ENCODE assay signal across 8 mouse cellular contexts in genomic region chr7:100160006-100160405, GRCm38 (mm10). TPM values are rescaled to one million over a fixed set of nuclear protein-coding genes. Genes with fewer than 3 reads are reported as not detected.
DNase-seq lines count a peak whose midpoint lies in the region; ATAC-seq lines count a peak whose summit lies in the region.

No protein-coding gene starts in this region.

- H3K36me3 ChIP-seq in kidney, embryonic 16.5 days (ENCODE audit: insufficient read depth, low read length) = 0 out of 2 replicates have a peak, but pooled peaks cover 3% of the 10 kb centered on the region
- no peaks in the 10 kb centered on the region for H3K36me3 ChIP-seq in forebrain, embryonic 13.5 days (ENCODE audit: poor library complexity, severe bottlenecking)
- no peaks in the 10 kb centered on the region for H3K36me3 ChIP-seq in liver, embryonic 13.5 days
- H3K36me3 ChIP-seq in stomach, embryonic 16.5 days (ENCODE audit: control insufficient read depth, insufficient read depth, low read length) = no peaks in the 10 kb centered on the region

- no peaks in the 10 kb centered on the region for H3K9me3 ChIP-seq in kidney, embryonic 16.5 days (ENCODE audit: low read length)
- H3K9me3 ChIP-seq in forebrain, embryonic 13.5 days (replicated peaks) = no peaks in the 10 kb centered on the region
- H3K9me3 ChIP-seq in liver, embryonic 13.5 days (replicated peaks) = no peaks in the 10 kb centered on the region
- H3K9me3 ChIP-seq in stomach, embryonic 16.5 days (replicated peaks; ENCODE audit: control insufficient read depth, low read length) = no peaks in the 10 kb centered on the region

- H3K27me3 ChIP-seq in kidney, embryonic 16.5 days (ENCODE audit: insufficient read depth, low read length) = no peaks in the 10 kb centered on the region
- no peaks in the 10 kb centered on the region for H3K27me3 ChIP-seq in forebrain, embryonic 13.5 days
- H3K27me3 ChIP-seq in liver, embryonic 13.5 days = 0 out of 2 replicates have a peak, but pooled peaks cover 2% of the 10 kb centered on the region
- no peaks in the 10 kb centered on the region for H3K27me3 ChIP-seq in stomach, embryonic 16.5 days (ENCODE audit: control insufficient read depth, insufficient read depth, low read length)

- H3K27ac ChIP-seq in kidney, embryonic 16.5 days (ENCODE audit: low read length) = peak overlapping the region; percentile 99
- H3K27ac ChIP-seq in forebrain, embryonic 13.5 days = 0 out of 2 replicates have a peak overlapping the region, but pooled peaks have one; percentile 85
- no peak overlapping the region for H3K27ac ChIP-seq in liver, embryonic 13.5 days
- H3K27ac ChIP-seq in stomach, embryonic 16.5 days (ENCODE audit: low read length) = peak overlapping the region; percentile 37; the same call in 1 of the 2 replicates

- no peak for DNase-seq in kidney, postnatal 4 days
- DNase-seq in R1 (ENCODE audit: low read depth, low spot score) = peak; percentile 28
- no peak for DNase-seq in liver, embryonic 13.5 days
- no peak for DNase-seq in cerebellum, postnatal 25 days
- no peak for DNase-seq in cerebellum, postnatal 10 days

- WGBS in kidney, embryonic 16.5 days = 63% methylated on average over 7 of the region's 7 CpGs
- WGBS in forebrain, embryonic 13.5 days = 67% methylated on average over 7 of the region's 7 CpGs
- WGBS in liver, embryonic 13.5 days (ENCODE audit: insufficient replicate concordance) = 60% methylated on average over 7 of the region's 7 CpGs
- 62% methylated on average over 7 of the region's 7 CpGs for WGBS in stomach, embryonic 16.5 days

- peak overlapping the region; percentile 90 for H3K4me2 ChIP-seq in kidney, embryonic 16.5 days (replicated peaks; ENCODE audit: low read depth, low read length)
- peak overlapping the region; percentile 87 for H3K4me2 ChIP-seq in forebrain, embryonic 13.5 days
- peak overlapping the region; percentile 99 for H3K4me2 ChIP-seq in liver, embryonic 13.5 days
- peak overlapping the region; percentile 95 for H3K4me2 ChIP-seq in stomach, embryonic 16.5 days (ENCODE audit: low read depth, low read length)

- peak overlapping the region; percentile 88 for H3K4me3 ChIP-seq in kidney, embryonic 16.5 days (ENCODE audit: low read length)
- peak overlapping the region; percentile 87 for H3K4me3 ChIP-seq in forebrain, embryonic 13.5 days
- peak overlapping the region; percentile 79 for H3K4me3 ChIP-seq in liver, embryonic 13.5 days (replicated peaks)
- peak overlapping the region; percentile 92 for H3K4me3 ChIP-seq in stomach, embryonic 16.5 days (replicated peaks; ENCODE audit: low read length)

- no peak for ATAC-seq in kidney, embryonic 16.5 days (ENCODE audit: low FRiP score, low TSS enrichment)
- peak; percentile 15; the same call in 1 of the 2 replicates for ATAC-seq in forebrain, embryonic 13.5 days
- ATAC-seq in liver, embryonic 13.5 days (ENCODE audit: low read depth) = no peak
- no peak for ATAC-seq in stomach, embryonic 16.5 days (ENCODE audit: insufficient read depth, low FRiP score)

- peak overlapping the region; percentile 97 for H3K9ac ChIP-seq in kidney, embryonic 16.5 days (replicated peaks; ENCODE audit: low read length)
- H3K9ac ChIP-seq in forebrain, embryonic 13.5 days = peak overlapping the region; percentile 83
- H3K9ac ChIP-seq in liver, embryonic 13.5 days = peak overlapping the region; percentile 84
- peak overlapping the region; percentile 96 for H3K9ac ChIP-seq in stomach, embryonic 16.5 days (ENCODE audit: low read length)

- peaks cover 15% of the 10 kb centered on the region for H3K4me1 ChIP-seq in kidney, embryonic 16.5 days (ENCODE audit: insufficient read depth, low read length)
- H3K4me1 ChIP-seq in forebrain, embryonic 13.5 days = peaks cover 5% of the 10 kb centered on the region; the same call in 1 of the 2 replicates
- H3K4me1 ChIP-seq in liver, embryonic 13.5 days (replicated peaks) = peaks cover 17% of the 10 kb centered on the region
- peaks cover 4% of the 10 kb centered on the region; the same call in 1 of the 2 replicates for H3K4me1 ChIP-seq in stomach, embryonic 16.5 days (ENCODE audit: control insufficient read depth, insufficient read depth, low read length)

RNA-seq across cellular contexts. Expression of gene Lipt2, which starts 0.9 kb away (rescaled TPM):
- 19.6 and 21.7 TPM in 2 replicates for polyA plus RNA-seq in kidney, embryonic 16.5 days (2015; fragmentation: Nextera tagmentation; extraction: Ambion mirVana)
- polyA plus RNA-seq in forebrain, embryonic 13.5 days (2015; fragmentation: Nextera tagmentation; extraction: Ambion mirVana) = 16.3 and 17.1 TPM in 2 replicates
- 7.0 and 7.2 TPM in 2 replicates for polyA plus RNA-seq in liver, embryonic 13.5 days (2015; fragmentation: Nextera tagmentation; extraction: Ambion mirVana)
- 10.1 and 13.5 TPM in 2 replicates for polyA plus RNA-seq in stomach, embryonic 16.5 days (2015; fragmentation: Nextera tagmentation; extraction: Ambion mirVana)

RNA-seq across cellular contexts. Expression of gene Kcne3, which starts 16.3 kb away (rescaled TPM):
- 3.0 and 4.2 TPM in 2 replicates for polyA plus RNA-seq in kidney, embryonic 16.5 days (2015; fragmentation: Nextera tagmentation; extraction: Ambion mirVana)
- polyA plus RNA-seq in forebrain, embryonic 13.5 days (2015; fragmentation: Nextera tagmentation; extraction: Ambion mirVana) = 1.4 and 2.0 TPM in 2 replicates
- 1.5 TPM in 2 replicates for polyA plus RNA-seq in liver, embryonic 13.5 days (2015; fragmentation: Nextera tagmentation; extraction: Ambion mirVana)
- polyA plus RNA-seq in stomach, embryonic 16.5 days (2015; fragmentation: Nextera tagmentation; extraction: Ambion mirVana) = 13.9 and 17.1 TPM in 2 replicates

RNA-seq across cellular contexts. Expression of gene Pold3, which starts 38.6 kb away (rescaled TPM):
- 63.9 and 64.6 TPM in 2 replicates for polyA plus RNA-seq in kidney, embryonic 16.5 days (2015; fragmentation: Nextera tagmentation; extraction: Ambion mirVana)
- 71.4 and 78.4 TPM in 2 replicates for polyA plus RNA-seq in forebrain, embryonic 13.5 days (2015; fragmentation: Nextera tagmentation; extraction: Ambion mirVana)
- polyA plus RNA-seq in liver, embryonic 13.5 days (2015; fragmentation: Nextera tagmentation; extraction: Ambion mirVana) = 54.4 and 68.4 TPM in 2 replicates
- polyA plus RNA-seq in stomach, embryonic 16.5 days (2015; fragmentation: Nextera tagmentation; extraction: Ambion mirVana) = 47.8 and 50.6 TPM in 2 replicates
